Mouse (Mus musculus) hindbrain, embryonic 11.5 days (tissue): ENCODE data around the gene Hoxa4. TPM values are rescaled to one million over a fixed set of nuclear protein-coding genes. Genes with fewer than 3 reads are reported as not detected.

Experiments
- ATAC-seq: fragments of 200-750 bp; cut with Nextera tagmentation; 2 replicates; pipeline ENCODE4 v1.8.0; 2017; ENCODE audit warnings: mild to moderate bottlenecking, moderate TSS enrichment, moderate library complexity; ENCODE audit not compliant: low FRiP score
- DNase-seq: peaks from one replicate; pipeline ENCODE4 v3.0.0-alpha.2; 2015; ENCODE audit warnings: low spot score
- H3K27ac ChIP-seq: fragments of 300-500 bp; sonication (generic); 2 replicates; pipeline ENCODE4 v1.5.1; 2014; ENCODE audit warnings: mild to moderate bottlenecking, low read depth, low read length
- H3K27me3 ChIP-seq: fragments of 300-500 bp; sonication (generic); 2 replicates; pipeline ENCODE4 v1.6.1; 2014; ENCODE audit warnings: mild to moderate bottlenecking, low read length, moderate library complexity, mixed read lengths; ENCODE audit not compliant: control insufficient read depth, insufficient read depth
- H3K36me3 ChIP-seq: fragments of 300-500 bp; sonication (generic); 2 replicates; pipeline ENCODE4 v1.6.1; 2014; ENCODE audit warnings: mild to moderate bottlenecking, low read length, moderate library complexity, mixed read lengths; ENCODE audit not compliant: control insufficient read depth, insufficient read depth
- H3K4me1 ChIP-seq: fragments of 300-500 bp; sonication (generic); replicated peaks from 2 replicates; pipeline ENCODE4 v1.6.1; 2014; ENCODE audit warnings: low read length, mixed read lengths; ENCODE audit not compliant: control insufficient read depth, insufficient read depth
- H3K4me2 ChIP-seq: fragments of 300-500 bp; sonication (generic); replicated peaks from 2 replicates; pipeline ENCODE4 v1.6.1; 2014; ENCODE audit warnings: mild to moderate bottlenecking, low read depth, low read length
- H3K4me3 ChIP-seq: fragments of 300-500 bp; sonication (generic); 2 replicates; pipeline ENCODE4 v1.5.1; 2014; ENCODE audit warnings: low read depth, low read length
- H3K9ac ChIP-seq: fragments of 300-500 bp; sonication (generic); 2 replicates; pipeline ENCODE4 v1.6.1; 2014; ENCODE audit warnings: low read depth, low read length
- H3K9me3 ChIP-seq: fragments of 300-500 bp; sonication (generic); 2 replicates; pipeline ENCODE4 v1.6.1; 2016; ENCODE audit warnings: low read length; ENCODE audit not compliant: control insufficient read depth
- WGBS: fragments of 180-500 bp; shearing (Covaris S2); extraction: QIAGEN DNeasy Blood & Tissue Kit; methylation state at CpG from one replicate; pipeline ENCODE4 v1.1.7; 2014; 5-methylcytosine and 5-hydroxymethylcytosine counted together
- polyA plus RNA-seq: library from polyadenylated mRNA; unstranded; fragments of >200 nt; fragmentation: Nextera tagmentation; extraction: Ambion mirVana; gene quantifications from 2 replicates; pipeline ENCODE4 v1.2.1, GENCODE M21; 2014

The Hoxa4 gene
- polyA plus RNA-seq, 1 experiment from 2014 or later: 12.8 TPM

DNA sequence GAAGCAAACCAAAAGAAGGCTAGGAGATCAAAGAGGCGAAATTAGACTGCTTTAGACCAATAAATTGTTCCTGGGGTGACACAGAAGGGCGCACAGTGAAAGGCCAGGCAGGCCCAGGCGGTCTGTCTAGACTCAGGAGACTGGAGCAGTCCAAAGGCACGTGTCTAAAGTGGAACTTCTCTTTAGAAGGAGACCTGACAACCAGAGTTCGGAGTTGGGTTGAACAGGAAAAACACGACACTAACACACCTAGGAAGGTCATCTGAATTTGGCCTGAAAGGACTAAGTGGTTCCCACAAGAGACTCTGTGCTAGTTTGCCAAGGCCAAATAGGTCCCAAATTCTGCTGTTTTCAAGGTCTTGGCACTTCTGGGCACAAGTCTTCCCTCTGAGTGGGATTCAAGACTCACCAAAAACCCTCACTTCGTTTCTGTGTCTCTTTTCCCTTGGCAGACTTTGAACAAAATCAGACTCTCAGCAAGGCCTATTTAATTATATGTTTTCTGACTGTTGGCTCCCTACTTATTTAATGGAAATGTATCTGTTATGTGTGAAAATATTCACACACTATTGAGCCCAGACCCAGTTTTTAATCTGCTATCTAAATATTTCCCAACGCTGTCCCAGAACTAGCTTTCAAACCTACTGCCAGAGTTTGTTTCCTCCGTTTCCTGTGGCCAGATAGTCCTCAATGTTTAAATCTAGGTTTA lies 27.8 kb upstream of the Hoxa4 start:
- H3K27ac ChIP-seq: no peak overlapping the region
- H3K4me2 ChIP-seq: no peak overlapping the region
- peak; percentile 71 for DNase-seq
- 21% methylated on average over 9 of the region's 9 CpGs for WGBS
- no peak for ATAC-seq
- no peak overlapping the region for H3K4me3 ChIP-seq
- no peaks in the 10 kb centered on the region for H3K36me3 ChIP-seq
- peaks cover 97% of the 10 kb centered on the region for H3K27me3 ChIP-seq
- H3K4me1 ChIP-seq: peaks cover 8% of the 10 kb centered on the region; the same call in 1 of the 2 replicates
- H3K9ac ChIP-seq: no peak overlapping the region
- H3K9me3 ChIP-seq: no peaks in the 10 kb centered on the region

DNA sequence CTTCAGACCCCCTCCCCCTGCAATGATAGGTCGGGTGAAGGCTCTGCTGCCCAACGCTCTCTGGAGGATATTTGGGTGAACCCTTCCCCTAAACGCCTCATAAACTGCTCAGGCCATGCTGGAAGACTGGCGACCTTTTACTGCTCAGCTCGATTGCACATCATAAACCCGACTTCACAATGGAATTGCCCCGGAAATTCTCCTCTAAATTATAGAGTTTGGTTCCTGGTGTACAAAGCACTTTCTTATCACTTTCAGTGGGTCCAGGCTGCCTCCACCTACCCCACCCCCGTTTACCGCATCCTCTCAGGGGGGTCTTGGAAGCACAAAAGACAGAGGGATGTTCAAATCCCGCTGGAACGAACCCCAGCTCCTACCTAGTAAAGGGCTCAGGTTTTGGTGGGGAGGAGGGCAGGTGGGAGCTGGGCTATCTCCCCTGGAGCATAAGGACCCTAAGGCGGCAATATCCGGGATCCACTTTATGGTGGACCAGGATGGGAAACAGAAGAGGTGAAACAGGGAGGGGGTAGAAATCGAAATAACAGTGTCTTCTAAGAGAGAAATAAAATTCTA lies 27.2 kb upstream of the Hoxa4 start:
- WGBS: 7% methylated on average over 14 of the region's 14 CpGs

DNA sequence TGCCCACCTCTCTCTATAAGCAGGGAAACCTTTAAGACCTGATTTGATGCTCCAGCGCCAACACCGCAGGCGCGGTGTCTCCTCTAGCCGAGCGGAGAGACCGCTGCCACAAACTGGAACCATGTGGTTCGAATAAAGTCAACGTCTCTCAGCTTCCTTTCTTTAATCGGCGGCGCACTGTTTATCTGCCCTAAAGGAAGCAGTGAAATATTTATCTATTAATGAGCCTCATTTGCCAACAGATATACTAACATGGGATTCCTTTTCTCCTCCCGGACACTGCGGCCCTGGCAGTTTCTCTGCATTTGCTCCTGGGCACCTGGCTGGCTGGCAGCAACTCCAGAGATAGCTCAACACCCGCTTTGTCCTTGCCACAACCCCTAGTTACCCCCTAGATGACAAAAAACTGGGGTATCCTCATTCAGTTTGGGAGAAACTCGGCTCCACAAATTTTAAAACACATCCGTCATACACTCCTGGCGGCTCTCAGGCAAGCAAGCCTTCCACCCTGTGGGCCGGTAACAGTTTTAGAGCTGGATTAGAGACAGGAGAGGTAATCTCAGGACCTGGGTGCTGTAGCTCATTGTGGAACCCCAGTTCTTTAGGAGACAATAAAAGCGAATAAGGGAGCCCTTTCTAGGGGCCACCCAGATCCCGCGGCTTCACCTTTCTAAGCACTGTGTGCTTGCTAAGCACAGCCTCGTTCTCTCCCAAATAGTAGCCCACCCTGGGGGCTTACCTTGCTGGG lies 26.5 kb upstream of the Hoxa4 start:
- Histone ChIP-seq H3K9me3 (no peaks in the 10 kb centered on the region), H3K4me1 (peaks cover 8% of the 10 kb centered on the region; the same call in 1 of the 2 replicates), H3K36me3 (no peaks in the 10 kb centered on the region), H3K4me2 (peak overlapping the region; percentile 49; the same call in 1 of the 2 replicates), H3K27ac (no peak overlapping the region), H3K4me3 (peak overlapping the region; percentile 25), H3K9ac (no peak overlapping the region), H3K27me3 (peaks cover 99% of the 10 kb centered on the region)
- ATAC-seq: no peak
- WGBS: 6% methylated on average over 23 of the region's 23 CpGs
- peak; percentile 71 for DNase-seq

More for the DNA sequence above, 27.2 kb upstream of the Hoxa4 start:
- no peaks in the 10 kb centered on the region for H3K9me3 ChIP-seq
- H3K4me1 ChIP-seq: peaks cover 8% of the 10 kb centered on the region; the same call in 1 of the 2 replicates
- H3K4me2 ChIP-seq: no peak overlapping the region
- no peaks in the 10 kb centered on the region for H3K36me3 ChIP-seq
- H3K27ac ChIP-seq: no peak overlapping the region
- no peak overlapping the region for H3K9ac ChIP-seq
- DNase-seq: peak; percentile 70
- no peak for ATAC-seq
- H3K4me3 ChIP-seq: no peak overlapping the region
- peaks cover 99% of the 10 kb centered on the region for H3K27me3 ChIP-seq

DNA sequence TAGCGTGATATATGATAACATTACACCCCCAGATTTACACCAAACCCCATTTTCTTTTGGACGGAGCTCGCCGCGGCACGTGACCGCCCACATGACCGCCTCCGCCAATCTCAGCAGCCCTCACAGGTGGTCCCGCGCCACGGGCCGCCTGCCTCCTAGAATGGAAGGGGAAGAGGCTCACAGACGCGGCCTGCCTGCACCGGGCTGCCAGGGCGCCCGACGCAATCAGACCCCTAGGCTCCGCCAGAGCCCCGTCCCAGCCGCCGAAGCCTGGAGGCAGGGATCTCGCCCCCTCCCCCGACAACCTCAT lies 25.9 kb upstream of the Hoxa4 start:
- Histone ChIP-seq H3K36me3 (no peaks in the 10 kb centered on the region), H3K9ac (no peak overlapping the region), H3K4me3 (peak overlapping the region; percentile 25), H3K4me1 (peaks cover 8% of the 10 kb centered on the region; the same call in 1 of the 2 replicates), H3K27me3 (peaks cover 99% of the 10 kb centered on the region), H3K9me3 (no peaks in the 10 kb centered on the region), H3K27ac (no peak overlapping the region), H3K4me2 (peak overlapping the region; percentile 49)
- under 1% methylated on average over 23 of the region's 25 CpGs for WGBS
- ATAC-seq (peak; percentile 79), DNase-seq (no peak)

DNA sequence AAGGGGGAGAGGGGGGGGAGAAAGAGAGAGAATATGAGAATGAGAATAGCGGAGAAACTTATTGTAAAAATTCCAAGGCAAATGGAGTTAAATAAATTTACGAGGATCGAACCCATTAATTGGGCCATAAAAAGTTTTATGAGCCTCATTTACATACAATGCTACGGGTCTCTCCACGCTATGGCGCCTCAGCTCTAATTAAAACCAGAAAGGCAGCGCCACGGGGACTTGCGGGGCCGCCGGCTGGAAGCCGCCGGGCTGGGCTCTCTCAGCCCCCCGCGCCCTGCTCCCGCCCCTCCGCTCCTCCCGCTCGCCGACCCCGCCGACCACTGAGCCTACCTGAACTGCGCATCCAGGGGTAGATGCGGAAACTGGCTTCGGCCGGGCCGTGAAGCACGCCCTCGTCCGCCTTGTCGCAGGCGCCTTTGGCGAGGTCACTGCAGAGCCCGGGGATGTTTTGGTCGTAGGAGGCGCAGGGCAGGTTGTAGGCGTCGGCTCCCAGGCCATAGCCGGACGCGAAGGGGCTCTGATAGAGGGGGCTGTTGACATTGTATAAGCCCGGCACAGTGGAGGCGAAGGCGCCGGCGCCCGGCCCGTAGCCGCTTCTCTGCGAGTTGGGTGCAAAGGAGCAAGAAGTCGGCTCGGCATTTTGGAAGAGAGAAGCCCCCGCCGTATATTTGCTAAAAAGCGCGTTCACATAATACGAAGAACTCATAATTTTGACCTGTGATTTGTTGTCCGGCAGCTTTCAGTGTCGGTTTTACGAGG lies 25.3 kb upstream of the Hoxa4 start:
- Histone ChIP-seq H3K4me3 (peak overlapping the region; percentile 25), H3K9me3 (no peaks in the 10 kb centered on the region), H3K9ac (no peak overlapping the region), H3K27ac (0 out of 2 replicates have a peak overlapping the region, but pooled peaks have one; percentile 33), H3K4me2 (peak overlapping the region; percentile 49), H3K27me3 (peaks cover 99% of the 10 kb centered on the region), H3K4me1 (peaks cover 8% of the 10 kb centered on the region; the same call in 1 of the 2 replicates), H3K36me3 (no peaks in the 10 kb centered on the region)
- 2% methylated on average over 60 of the region's 60 CpGs for WGBS
- ATAC-seq (peak; percentile 36; the same call in 1 of the 2 replicates), DNase-seq (peak; percentile 68)

DNA sequence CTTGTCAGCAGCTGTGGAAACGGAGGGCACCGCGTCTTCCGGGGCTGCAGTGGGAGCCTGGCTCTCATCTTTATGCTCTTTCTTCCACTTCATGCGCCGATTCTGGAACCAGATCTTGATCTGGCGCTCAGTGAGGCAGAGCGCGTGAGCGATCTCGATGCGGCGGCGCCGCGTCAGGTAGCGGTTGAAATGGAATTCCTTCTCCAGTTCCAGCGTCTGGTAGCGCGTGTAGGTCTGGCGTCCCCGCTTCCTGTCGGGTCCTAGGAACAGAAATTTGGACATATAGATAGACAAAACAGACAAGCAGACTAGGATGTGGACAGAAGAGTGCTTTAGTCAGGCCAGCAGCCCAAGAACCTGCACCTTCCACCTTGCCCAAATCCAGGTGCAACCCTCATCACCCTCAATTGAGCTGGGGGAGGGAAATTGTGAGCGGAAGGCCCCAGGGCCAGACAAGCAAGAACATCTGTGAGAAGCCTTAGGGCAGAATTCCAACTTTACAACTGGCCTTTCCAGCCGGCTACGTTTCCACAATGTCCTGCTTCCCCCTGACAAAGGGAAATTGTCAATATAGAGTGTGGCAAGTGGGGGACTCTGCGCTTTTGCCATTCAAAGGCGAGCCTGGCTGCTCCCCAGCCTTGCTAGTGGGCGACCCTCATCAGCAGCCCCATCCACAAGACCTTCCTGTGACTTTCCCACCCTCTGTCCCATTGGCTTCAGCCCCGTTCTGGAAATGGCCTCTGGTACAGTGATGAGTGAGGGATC lies 24.4 kb upstream of the Hoxa4 start:
- 2% methylated on average over 30 of the region's 30 CpGs for WGBS
- peaks cover 99% of the 10 kb centered on the region for H3K27me3 ChIP-seq
- no peak overlapping the region for H3K9ac ChIP-seq
- no peak for ATAC-seq
- no peaks in the 10 kb centered on the region for H3K36me3 ChIP-seq
- H3K4me3 ChIP-seq: no peak overlapping the region
- H3K4me2 ChIP-seq: no peak overlapping the region
- no peak overlapping the region for H3K27ac ChIP-seq
- H3K9me3 ChIP-seq: no peaks in the 10 kb centered on the region
- peak; percentile 61 for DNase-seq
- H3K4me1 ChIP-seq: peaks cover 5% of the 10 kb centered on the region; the same call in 1 of the 2 replicates

DNA sequence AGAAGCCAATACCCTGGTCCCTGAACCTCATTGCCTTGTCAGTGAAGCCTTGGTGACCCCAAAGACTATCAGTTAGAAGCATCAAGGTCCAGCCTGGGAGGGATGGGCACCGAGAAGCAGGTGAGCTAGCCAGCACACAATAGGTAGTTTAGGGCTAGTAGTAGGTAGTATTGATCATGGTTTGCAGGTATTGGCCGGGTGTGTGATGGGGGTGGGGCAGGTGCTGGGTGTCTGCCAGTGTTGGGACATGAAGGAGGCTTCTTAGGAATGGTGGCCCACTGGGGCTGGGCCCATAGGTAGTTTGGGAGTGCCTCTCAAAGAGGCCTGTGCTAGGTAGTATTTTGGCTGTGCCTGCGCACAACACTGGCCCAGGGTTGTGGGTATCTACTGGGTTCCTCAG lies 23.5 kb upstream of the Hoxa4 start:
- Histone ChIP-seq H3K4me1 (peaks cover 5% of the 10 kb centered on the region; the same call in 1 of the 2 replicates), H3K27me3 (peaks cover 97% of the 10 kb centered on the region), H3K4me2 (no peak overlapping the region), H3K27ac (no peak overlapping the region), H3K9ac (no peak overlapping the region), H3K36me3 (no peaks in the 10 kb centered on the region), H3K4me3 (no peak overlapping the region), H3K9me3 (no peaks in the 10 kb centered on the region)
- 15% methylated on average over 3 of the region's 3 CpGs for WGBS
- ATAC-seq: no peak
- no peak for DNase-seq

DNA sequence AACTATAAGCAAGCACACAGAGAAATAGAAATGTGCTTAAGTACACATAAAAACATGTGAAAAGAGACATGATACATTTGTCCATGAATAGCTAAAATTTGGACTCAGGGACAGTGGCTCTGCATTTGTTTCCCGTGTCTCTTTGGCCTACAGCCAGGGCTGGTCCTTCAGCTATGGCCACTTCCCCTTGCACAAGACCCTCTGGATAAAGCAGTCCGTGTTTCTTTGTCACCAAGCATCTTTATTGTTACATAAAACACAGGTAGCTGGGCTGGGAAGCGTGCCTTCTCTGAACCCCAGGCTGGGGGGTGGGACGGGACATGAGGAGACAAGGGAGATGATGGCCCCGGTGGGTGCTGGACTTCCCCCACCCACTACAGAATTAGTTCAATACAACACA lies 22.7 kb upstream of the Hoxa4 start:
- Histone ChIP-seq H3K27ac (no peak overlapping the region), H3K36me3 (no peaks in the 10 kb centered on the region), H3K4me3 (no peak overlapping the region), H3K4me1 (peaks cover 5% of the 10 kb centered on the region; the same call in 1 of the 2 replicates), H3K9ac (no peak overlapping the region), H3K4me2 (no peak overlapping the region), H3K27me3 (peaks cover 97% of the 10 kb centered on the region), H3K9me3 (no peaks in the 10 kb centered on the region)
- DNase-seq (no peak), ATAC-seq (no peak)
- WGBS: 8% methylated on average over 5 of the region's 5 CpGs
